Mouse (Mus musculus) CH12.LX (cell line): ENCODE results near the gene Tex14. TPM values are rescaled to one million over a fixed set of nuclear protein-coding genes. Genes with fewer than 3 reads are reported as not detected.

Experiments
- DNase-seq: peaks from one replicate; pipeline ENCODE4 v3.0.0-alpha.2; 2013; ENCODE audit errors: extremely low read depth
- H3K27ac ChIP-seq: 2 replicates; pipeline ENCODE4 v1.5.1; 2012; ENCODE audit warnings: low read depth, mild to moderate bottlenecking, control low read depth, moderate library complexity; ENCODE audit not compliant: insufficient read depth
- H3K27me3 ChIP-seq: replicated peaks from 2 replicates; pipeline ENCODE3; 2012; ENCODE audit warnings: inconsistent platforms
- H3K36me3 ChIP-seq, 2 experiments: replicated peaks in 1 of 2; 2 replicates each; pipeline versions ENCODE3 to v1.6.1; 2012; ENCODE audit warnings: inconsistent platforms in 1 of 2, low read length in 1 of 2, mild to moderate bottlenecking in 1 of 2, mixed read lengths in 1 of 2, moderate library complexity in 1 of 2; ENCODE audit not compliant: control insufficient read depth in 1 of 2, insufficient read depth in 1 of 2
- H3K4me1 ChIP-seq, 2 experiments: 2 replicates each; pipeline ENCODE4 v1.6.1; 2012; ENCODE audit warnings: inconsistent platforms in 1 of 2, moderate library complexity in 1 of 2; ENCODE audit not compliant: insufficient read depth in 2 of 2, control insufficient read depth in 1 of 2
- H3K4me2 ChIP-seq: 2 replicates; pipeline ENCODE4 v1.6.1; 2012; ENCODE audit warnings: low read depth, mild to moderate bottlenecking, control low read depth; ENCODE audit not compliant: poor library complexity, insufficient read depth, severe bottlenecking
- H3K4me3 ChIP-seq, 3 experiments: fragments of 150-350 bp in 1 of 3; sonication (generic) in 1 of 3; replicated peaks in 1 of 3; 2 replicates each; pipeline versions ENCODE3 to v1.5.1; 2011 to 2012; ENCODE audit warnings: low read depth in 2 of 3, low read length in 2 of 3, mild to moderate bottlenecking in 2 of 3, moderate library complexity in 2 of 3, control low read depth in 1 of 3, improper control_type of control experiment in 1 of 3, inconsistent platforms in 1 of 3, mixed read lengths in 1 of 3; ENCODE audit not compliant: poor library complexity in 1 of 3
- H3K79me2 ChIP-seq: replicated peaks from 2 replicates; pipeline ENCODE4 v1.6.1; 2012; ENCODE audit warnings: mild to moderate bottlenecking, moderate library complexity; ENCODE audit not compliant: control insufficient read depth, poor library complexity, insufficient read depth, severe bottlenecking; ENCODE audit errors: extremely low read depth
- H3K9ac ChIP-seq: 2 replicates; pipeline ENCODE4 v1.6.1; 2012; ENCODE audit warnings: low read depth, mild to moderate bottlenecking, control low read depth, moderate library complexity; ENCODE audit not compliant: insufficient read depth
- H3K9me3 ChIP-seq: replicated peaks from 2 replicates; pipeline ENCODE3; 2012; ENCODE audit warnings: low read length, inconsistent platforms, mixed read lengths
- E2F4 ChIP-seq: IDR thresholded peaks from 2 replicates; pipeline ENCODE4 v1.6.1; 2011; ENCODE audit warnings: low read depth, low read length, improper control_type of control experiment; ENCODE audit not compliant: insufficient replicate concordance
- EP300 ChIP-seq: IDR thresholded peaks from 2 replicates; pipeline ENCODE4 v1.6.1; 2011; ENCODE audit warnings: low read length, improper control_type of control experiment
- IRF4 ChIP-seq: IDR thresholded peaks from 2 replicates; pipeline ENCODE4 v1.6.1; 2014; ENCODE audit warnings: low read depth, mild to moderate bottlenecking, inconsistent platforms, low read length, improper control_type of control experiment
- MAFK ChIP-seq: IDR thresholded peaks from 2 replicates; pipeline ENCODE4 v1.6.1; 2011; ENCODE audit warnings: low read length, improper control_type of control experiment; ENCODE audit not compliant: insufficient replicate concordance
- MAX ChIP-seq: IDR thresholded peaks from 2 replicates; pipeline ENCODE4 v1.6.1; 2011; ENCODE audit warnings: low read length, improper control_type of control experiment
- MEF2A ChIP-seq: IDR thresholded peaks from 2 replicates; pipeline ENCODE4 v1.6.1; 2014; ENCODE audit warnings: low read depth, mild to moderate bottlenecking, inconsistent platforms, low read length, improper control_type of control experiment, borderline replicate concordance
- NRF1 ChIP-seq: IDR thresholded peaks from 2 replicates; pipeline ENCODE4 v1.6.1; 2014; ENCODE audit warnings: low read depth, mild to moderate bottlenecking, inconsistent platforms, low read length, improper control_type of control experiment, moderate library complexity
- RAD21 ChIP-seq: IDR thresholded peaks from 2 replicates; pipeline ENCODE4 v1.6.1; 2011; ENCODE audit warnings: low read depth, mild to moderate bottlenecking, low read length, improper control_type of control experiment, moderate library complexity
- RCOR1 ChIP-seq: conservative IDR thresholded peaks from 2 replicates; pipeline ENCODE4 v1.6.1; 2012; ENCODE audit warnings: low read depth, mild to moderate bottlenecking, inconsistent platforms, low read length, improper control_type of control experiment
- SIN3A ChIP-seq: IDR thresholded peaks from 2 replicates; pipeline ENCODE4 v1.6.1; 2012; ENCODE audit warnings: low read length, improper control_type of control experiment, inconsistent platforms
- dilution Hi-C: fragments of 300-500 bp; cut with MboI; formaldehyde crosslinking; loops from 2 replicates; pipeline ENCODE4 v1.14.3; 2020; ENCODE audit warnings: low sequenced_read_pairs; ENCODE audit not compliant: extremely low pct_unique_long_range_greater_than_20kb, extremely low pct_ligation_motif_present
- in situ Hi-C: fragments of 300-500 bp; cut with MboI; formaldehyde crosslinking; loops from 3 replicates; pipeline ENCODE4 v1.14.3; 2019; ENCODE audit warnings: low sequenced_read_pairs, low pct_ligation_motif_present, low pct_unique_long_range_greater_than_20kb, mixed read lengths
- polyA plus RNA-seq: library from polyadenylated mRNA; unstranded; fragments of >175 nt; gene quantifications from 2 replicates; pipeline ENCODE4 v1.2.1, GENCODE M21; 2012; ENCODE audit warnings: low read depth; ENCODE audit not compliant: insufficient read length
- total RNA-seq, 2 experiments: library from RNA; depleted of rRNA; stranded (reverse); fragments of 300-350 nt in 1 of 2; fragments of >200 nt in 1 of 2; gene quantifications; 2 replicates each; pipeline ENCODE4 v1.2.3; 2012 to 2014

Tex14 gene
- total and polyA plus RNA-seq, 3 experiments = 1.3 to 2.1 (median 1.4) TPM

DNA sequence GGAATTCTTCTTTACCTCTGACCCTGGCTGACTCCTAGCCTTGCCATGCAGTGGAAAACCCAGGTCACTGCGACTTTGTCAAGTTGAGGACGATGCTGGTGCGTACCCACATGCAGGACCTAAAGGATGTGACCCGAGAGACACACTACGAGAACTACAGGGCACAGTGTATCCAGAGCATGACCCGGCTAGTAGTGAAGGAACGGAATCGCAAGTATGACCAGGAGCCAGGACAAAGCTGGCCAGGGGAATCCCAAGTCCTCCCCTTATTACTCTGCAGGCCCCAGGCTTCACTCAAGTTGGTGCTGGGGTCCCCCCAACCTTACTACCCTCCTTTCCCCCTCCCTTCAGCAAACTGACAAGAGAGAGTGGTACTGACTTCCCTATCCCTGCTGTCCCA is 184.7 kb downstream of the Tex14 start:
- in situ Hi-C loops = no loop called here
- H3K4me1 ChIP-seq = peaks cover 7 to 34% of the 10 kb centered on the region in 2 experiments
- TF ChIP-seq MAX (no peak), IRF4 (no peak), EP300 (no peak), SIN3A (no peak)
- TF ChIP-seq, all 38 proteins: peak for 0
- no peaks in the 10 kb centered on the region for H3K27me3 ChIP-seq
- no peak for DNase-seq
- no peak overlapping the region for H3K4me2 ChIP-seq
- dilution Hi-C loops = no loop called here
- H3K79me2 ChIP-seq = peaks cover 12% of the 10 kb centered on the region
- peaks cover 0 to 6% of the 10 kb centered on the region in 2 experiments for H3K36me3 ChIP-seq
- H3K9me3 ChIP-seq = no peaks in the 10 kb centered on the region
- no peak overlapping the region for H3K27ac ChIP-seq
- H3K9ac ChIP-seq = no peak overlapping the region
- H3K4me3 ChIP-seq = no peak overlapping the region

GRCm38 (mm10) chr11:87590841-87591525 is 186.1 kb downstream of the Tex14 start:
- Histone ChIP-seq H3K9ac (peak overlapping the region; percentile 82), H3K4me1 (peaks cover 16 to 47% of the 10 kb centered on the region in 2 experiments), H3K9me3 (no peaks in the 10 kb centered on the region), H3K27me3 (no peaks in the 10 kb centered on the region), H3K4me3 (peak overlapping the region; percentile 69 to 73 (median 69)), H3K36me3 (peaks cover 0 to 6% of the 10 kb centered on the region in 2 experiments), H3K79me2 (peaks cover 12% of the 10 kb centered on the region), H3K4me2 (peak overlapping the region; percentile 81)
- in situ Hi-C loops = no loop called here
- no peak for DNase-seq
- TF ChIP-seq EP300 (0 out of 2 replicates have a peak, but pooled peaks have one; percentile 15), E2F4 (no peak), NRF1 (peak; percentile 82), MAFK (no peak), MEF2A (no peak), RCOR1 (0 out of 2 replicates have a peak, but pooled peaks have one; percentile 20), RAD21 (no peak)
- TF ChIP-seq, all 38 proteins: peak for 3
- dilution Hi-C loops = no loop called here
- H3K27ac ChIP-seq = 0 out of 2 replicates have a peak overlapping the region, but pooled peaks have one; percentile 7
